Mouse (Mus musculus) thymus, postnatal 10 days (tissue): ENCODE results near the gene Vangl1.

Source experiments
- DNase-seq, 2 experiments: peaks; one replicate each; pipeline ENCODE4 v3.0.0; 2021; ENCODE audit warnings: low spot score in 2 of 2

Gene Vangl1

DNA sequence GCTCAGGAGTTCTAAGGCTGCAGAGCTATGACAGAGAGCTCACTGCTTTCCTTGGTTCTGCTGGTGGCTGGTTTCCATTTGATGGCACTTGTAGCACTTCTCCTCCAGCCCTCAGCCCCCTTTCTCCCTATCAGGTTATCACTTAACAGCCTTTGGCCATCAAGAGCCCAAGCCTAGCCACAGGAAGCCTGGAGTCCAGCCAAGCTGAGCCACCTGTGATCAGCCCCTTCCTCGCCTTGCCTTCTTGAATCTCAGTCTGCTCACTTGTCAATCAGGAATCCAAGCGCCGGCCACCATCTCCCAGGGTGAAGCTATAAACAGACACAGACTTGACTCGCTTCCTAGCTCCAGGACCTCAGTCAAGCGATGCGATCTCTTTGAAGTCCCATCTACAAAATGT lies 6.0 kb downstream of the Vangl1 start:
- DNase-seq: no peak

GRCm38 (mm10) chr3:102197746-102198145 lies 6.7 kb downstream of the Vangl1 start:
- DNase-seq: no peak

DNA sequence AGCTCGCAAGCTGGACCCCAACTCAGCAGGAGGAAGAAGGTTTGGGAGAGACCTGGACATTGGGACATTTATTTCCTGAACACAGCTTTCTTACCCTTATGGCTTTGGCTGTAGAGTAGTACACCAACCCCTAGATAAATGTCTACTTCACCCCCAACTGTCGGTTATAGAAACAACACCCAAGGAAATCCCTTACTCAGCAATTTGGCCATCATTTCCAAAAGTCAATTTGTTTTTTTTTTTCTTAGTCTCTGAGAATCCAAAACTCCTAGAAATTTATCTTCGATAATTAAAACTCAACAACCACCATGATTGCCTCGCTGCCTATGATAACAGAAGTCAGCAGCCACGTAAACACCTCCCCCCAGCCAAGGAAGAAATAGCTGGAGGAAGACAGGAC lies 7.3 kb downstream of the Vangl1 start:
- no peak for DNase-seq

- no peak for DNase-seq
Observed at GRCm38 (mm10) chr3:102196166-102196565, 8.3 kb downstream of the Vangl1 start.

GRCm38 (mm10) chr3:102195762-102196161 lies 8.7 kb downstream of the Vangl1 start:
- no peak for DNase-seq

GRCm38 (mm10) chr3:102194291-102195051 lies 10.0 kb downstream of the Vangl1 start:
- no peak for DNase-seq

- DNase-seq: no peak
Observed at GRCm38 (mm10) chr3:102193488-102194290, 10.8 kb downstream of the Vangl1 start.

DNA sequence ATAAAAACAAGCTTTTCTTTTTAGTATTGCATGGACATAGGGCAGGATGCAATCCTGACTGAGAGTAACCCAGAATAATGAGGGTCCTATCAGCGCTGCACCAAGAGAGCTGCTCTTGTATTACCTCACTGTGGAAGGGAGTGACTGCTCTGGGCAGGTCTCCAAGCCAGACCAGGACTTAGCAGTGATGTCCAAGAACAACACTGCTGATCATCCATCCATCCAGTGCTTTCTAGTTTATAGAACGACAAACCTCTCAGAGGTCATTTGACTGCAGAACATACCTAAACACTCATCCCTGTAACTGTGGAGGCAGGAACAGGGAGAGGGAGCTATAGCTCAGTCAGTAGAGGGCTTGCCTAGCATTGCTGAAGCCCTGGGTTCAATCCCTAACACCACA lies 11.9 kb downstream of the Vangl1 start:
- no peak for DNase-seq

- no peak for DNase-seq
Observed at GRCm38 (mm10) chr3:102191575-102191974, 12.9 kb downstream of the Vangl1 start.

DNA sequence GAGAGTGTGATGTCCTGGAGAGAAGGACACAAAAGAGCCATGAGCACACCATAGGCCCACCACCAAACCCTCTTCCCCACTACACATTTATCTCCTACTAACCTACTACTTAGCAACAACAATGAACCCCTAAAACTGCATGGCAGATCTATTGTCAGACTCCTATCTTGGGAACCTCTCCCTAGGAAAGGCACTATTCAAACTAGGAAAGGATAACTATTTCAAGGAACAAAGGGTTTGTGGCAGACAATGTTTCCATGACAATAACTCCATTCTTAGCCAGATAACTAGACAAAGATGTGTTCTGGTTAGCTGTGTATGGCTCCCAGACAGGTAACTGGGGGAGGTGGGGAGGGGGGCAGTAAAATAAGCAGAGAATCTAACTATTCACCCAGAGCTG lies 13.9 kb downstream of the Vangl1 start:
- no peak for DNase-seq

- no peak for DNase-seq
Observed at GRCm38 (mm10) chr3:102190015-102190414, 14.5 kb downstream of the Vangl1 start.

- no peak for DNase-seq
Observed at GRCm38 (mm10) chr3:102188972-102189371, 15.5 kb downstream of the Vangl1 start.

GRCm38 (mm10) chr3:102187401-102187800 lies 17.1 kb downstream of the Vangl1 start:
- no peak for DNase-seq

DNA sequence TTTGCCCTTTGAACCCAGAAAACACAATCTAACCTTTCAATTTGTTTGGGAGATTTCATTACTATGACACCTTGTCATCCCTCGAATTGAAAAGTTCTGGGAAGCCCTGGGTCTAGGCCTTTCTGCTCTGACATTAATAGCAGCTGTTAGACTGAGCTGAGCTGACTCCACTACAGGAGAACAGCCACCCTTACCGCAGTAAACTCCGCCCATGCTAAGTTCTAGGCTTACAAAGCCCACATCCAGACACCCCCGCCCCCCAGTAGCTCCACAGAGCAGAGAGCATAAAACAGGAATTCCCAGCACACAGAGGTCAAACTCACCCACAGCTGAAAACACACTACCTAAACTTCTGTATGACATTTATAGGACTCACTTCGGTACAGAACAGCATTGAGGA lies 19.8 kb downstream of the Vangl1 start:
- no peak for DNase-seq

DNA sequence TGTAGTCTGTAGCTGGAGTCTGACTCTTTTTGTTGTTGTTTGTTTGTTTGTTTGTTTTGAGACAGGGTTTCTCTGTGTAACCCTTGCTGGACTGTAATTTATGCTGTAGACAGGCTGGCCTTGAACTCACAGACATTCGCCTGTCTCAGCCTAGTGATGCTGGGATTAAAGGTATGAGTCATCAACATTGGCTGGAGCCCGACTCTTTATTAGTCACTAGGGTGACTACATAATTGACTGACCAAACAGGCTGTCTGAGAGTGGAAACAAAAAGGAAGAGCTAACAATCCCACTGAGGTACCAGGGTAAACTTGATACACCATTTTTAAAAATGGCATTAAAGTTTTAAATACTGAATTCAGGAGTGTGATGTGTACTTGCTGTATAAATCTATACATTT lies 21.9 kb downstream of the Vangl1 start:
- no peak for DNase-seq

DNA sequence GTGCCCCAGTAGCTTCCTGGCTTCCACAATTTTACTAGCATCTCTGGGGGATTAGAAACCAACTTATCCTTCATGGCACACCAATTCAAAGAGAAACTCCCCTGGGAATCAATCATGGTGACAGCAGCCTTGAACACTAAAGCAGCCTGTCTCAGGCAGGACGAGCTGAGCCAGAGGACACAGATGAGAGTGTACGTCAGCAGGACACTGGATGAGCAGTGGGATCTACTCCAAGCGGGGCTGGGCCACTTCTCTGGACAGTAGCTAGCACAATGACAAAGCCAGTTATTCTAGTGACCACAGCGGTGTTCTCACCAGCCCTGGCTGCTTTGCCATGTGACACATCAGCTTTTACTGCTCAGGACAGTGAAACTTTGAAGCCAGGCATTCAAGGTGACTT lies 23.3 kb downstream of the Vangl1 start:
- no peak for DNase-seq

DNA sequence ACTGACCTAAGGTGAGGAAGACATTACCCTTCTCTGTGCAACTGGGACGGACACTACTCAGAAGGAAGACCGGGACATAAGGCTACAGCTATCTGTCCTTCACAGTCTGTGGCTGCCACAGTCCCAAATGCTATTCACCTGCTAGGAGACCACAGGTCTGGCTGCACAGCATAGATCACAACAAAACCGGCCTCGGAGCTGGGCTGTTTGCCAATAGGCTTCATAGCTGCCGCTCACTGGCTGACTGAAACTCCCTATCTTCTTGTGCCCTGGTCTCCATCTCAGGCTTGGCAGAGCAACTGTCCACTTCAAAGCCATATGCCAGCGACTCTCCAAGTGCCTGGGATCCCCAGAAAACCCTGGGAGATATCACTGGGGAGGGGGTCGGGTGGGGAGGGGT lies 23.7 kb downstream of the Vangl1 start:
- DNase-seq: no peak

GRCm38 (mm10) chr3:102179869-102180268 lies 24.6 kb downstream of the Vangl1 start:
- no peak for DNase-seq

- DNase-seq: no peak
Observed at GRCm38 (mm10) chr3:102177837-102178615, 26.5 kb downstream of the Vangl1 start.

GRCm38 (mm10) chr3:102176116-102176515 lies 28.4 kb downstream of the Vangl1 start:
- DNase-seq: no peak

- no peak for DNase-seq
Observed at GRCm38 (mm10) chr3:102175701-102176100, 28.8 kb downstream of the Vangl1 start.

- no peak for DNase-seq
Observed at GRCm38 (mm10) chr3:102174118-102174865, 30.2 kb downstream of the Vangl1 start.
